Mouse (Mus musculus) natural killer cell, adult 2 months (primary cell): ENCODE data around the gene Galntl6.

Experiments used
- DNase-seq, 2 experiments: peaks; one replicate each; pipeline ENCODE4 v3.0.0; 2022; ENCODE audit warnings: low spot score in 2 of 2

Galntl6 gene

DNA sequence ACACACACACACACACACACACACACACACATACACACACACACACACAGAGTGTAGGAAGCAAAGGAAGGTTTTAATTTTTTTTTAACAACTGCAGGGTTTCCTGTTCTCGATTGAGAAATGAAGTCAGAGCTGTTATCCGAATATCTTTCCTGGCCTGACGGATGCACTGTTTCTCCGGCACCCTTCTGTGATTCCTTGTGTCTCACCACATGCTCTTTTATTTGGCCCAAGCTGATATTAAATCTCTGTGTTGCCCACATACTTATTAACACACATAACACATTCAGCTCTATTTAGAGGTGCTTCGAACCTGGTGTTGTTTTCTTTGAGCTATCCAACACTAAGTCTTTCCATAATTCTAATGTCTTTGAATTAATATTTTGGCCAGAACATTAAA lies 1069.0 kb downstream of the Galntl6 start:
- DNase-seq: no peak

DNA sequence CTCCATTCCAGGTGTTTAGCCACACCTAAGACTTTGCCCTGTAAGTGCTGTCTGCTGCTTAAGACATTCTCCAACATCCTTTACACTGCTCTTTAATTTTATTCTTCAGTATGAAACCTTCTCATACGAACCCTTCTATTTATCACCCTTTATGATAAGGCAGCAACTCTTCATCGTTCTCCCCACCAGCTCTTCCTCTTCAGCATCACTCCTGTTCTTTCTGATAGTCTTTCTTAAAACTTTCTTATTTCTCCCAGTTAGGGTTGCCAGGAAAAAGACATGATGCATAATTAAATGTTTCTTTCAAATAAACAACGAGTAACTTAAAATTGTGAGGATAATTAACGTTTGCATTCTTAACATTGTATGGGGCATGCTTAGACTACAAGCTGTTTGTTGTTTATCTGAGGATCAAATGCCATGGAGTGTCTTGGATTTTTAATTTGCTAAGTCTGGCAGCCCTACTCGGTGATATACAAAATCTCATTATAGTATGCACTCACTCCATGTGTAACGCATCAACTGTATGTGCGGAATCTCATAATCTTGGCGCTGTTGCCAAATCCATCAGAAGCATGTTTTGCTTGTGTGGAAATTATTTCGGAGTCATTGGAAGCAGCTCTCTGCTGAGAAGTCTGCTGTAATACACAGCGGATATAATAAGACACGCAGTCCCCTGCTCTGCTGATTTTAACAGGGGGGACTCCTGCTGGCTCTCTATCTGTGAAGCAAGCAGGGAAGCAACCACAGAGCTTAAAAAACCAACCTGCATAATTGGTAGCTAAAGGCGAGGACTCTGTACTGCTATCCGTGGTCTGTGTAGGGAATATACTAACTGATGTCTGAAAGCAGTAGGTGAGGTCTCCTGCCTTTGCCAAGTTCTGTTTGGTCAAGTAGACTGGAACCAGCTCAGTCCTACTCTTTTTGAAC lies 1069.7 kb downstream of the Galntl6 start:
- DNase-seq: no peak

DNA sequence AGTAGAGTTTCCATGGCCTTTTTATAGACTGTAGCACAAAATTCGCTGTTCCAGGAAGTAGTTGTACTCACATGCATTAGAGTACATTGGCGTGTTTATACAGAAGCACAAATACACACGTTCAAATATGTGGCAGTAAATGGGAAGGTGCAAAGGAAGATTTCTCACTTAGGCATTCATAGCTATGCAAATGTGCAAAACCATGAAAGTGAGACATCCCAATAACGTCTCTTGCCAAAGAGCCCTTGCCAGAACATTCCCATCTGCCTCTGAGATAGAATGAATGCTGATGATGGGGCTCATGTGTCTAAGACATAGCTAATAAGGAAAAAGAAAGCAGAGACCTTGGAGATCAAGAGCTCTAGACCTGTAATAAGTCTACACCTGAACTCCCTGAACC lies 1071.0 kb downstream of the Galntl6 start:
- no peak for DNase-seq

DNA sequence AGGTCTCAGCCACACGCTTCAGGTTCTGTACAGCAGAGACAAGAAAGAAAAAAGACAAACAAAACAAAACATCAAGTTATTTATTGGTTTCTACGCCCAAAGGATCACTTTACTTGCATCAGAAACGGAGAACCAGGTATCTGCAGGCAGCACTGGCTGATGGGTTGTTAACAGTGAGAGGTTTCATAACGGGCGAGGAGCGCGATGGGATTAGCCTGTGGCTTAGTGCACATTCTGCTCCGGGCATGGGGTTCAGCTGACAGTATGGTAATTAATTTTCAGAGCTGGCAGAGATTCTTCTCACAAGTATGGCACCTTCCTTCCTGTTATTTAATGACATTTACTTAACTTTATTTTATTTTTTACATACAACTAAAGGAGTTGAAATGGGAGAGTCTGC lies 1075.1 kb downstream of the Galntl6 start:
- no peak for DNase-seq

DNA sequence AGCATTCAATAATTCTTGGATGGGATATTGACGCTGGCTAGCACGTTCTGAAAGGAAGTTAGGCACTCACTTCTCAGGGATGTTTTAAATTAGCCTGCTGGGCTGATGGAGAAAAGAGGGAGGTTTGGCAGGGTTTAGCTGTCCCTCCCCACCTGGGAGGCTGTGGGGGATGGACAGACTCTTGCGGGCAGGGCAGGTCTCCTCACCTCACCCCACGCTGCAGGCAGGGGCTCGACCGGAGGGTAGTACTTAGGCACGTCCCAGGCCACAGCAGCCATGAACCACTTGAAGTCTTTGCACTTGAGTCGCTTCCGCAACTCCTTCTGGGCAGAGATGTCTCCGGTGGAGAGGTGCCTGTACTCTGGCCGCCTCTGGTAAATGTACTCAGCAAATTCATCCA lies 1075.5 kb downstream of the Galntl6 start:
- no peak for DNase-seq

DNA sequence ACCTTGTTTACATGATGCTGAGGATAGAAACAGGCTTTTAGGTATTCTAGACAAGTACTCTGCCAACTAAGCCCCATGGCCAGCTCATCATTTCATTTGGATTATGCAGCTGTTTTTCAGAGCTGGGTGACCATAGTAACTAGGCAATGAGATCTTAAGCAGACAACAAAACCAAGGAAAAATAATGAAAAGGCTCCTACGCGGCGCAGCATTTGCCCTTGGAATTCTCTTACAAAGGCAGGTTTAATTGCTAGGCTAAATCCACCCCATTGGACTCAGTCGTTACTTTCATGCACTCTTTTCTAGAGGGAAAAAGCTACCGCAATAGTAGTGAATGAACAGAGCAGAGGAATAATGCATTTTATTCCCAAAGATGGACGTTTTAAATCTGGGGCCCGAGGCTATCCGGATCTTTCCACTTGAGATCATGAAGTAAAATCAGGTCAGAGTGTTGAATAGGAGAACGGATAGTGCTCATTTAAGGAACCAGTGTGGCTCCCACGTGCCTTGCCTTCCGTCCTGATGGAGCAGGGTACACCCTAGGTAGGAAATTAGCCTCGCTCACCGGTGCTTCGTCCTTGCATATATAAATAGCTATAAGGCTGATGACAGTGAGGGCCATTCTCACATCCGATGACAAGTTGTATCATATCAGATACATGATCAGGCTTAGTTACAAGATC lies 1076.1 kb downstream of the Galntl6 start:
- no peak for DNase-seq

DNA sequence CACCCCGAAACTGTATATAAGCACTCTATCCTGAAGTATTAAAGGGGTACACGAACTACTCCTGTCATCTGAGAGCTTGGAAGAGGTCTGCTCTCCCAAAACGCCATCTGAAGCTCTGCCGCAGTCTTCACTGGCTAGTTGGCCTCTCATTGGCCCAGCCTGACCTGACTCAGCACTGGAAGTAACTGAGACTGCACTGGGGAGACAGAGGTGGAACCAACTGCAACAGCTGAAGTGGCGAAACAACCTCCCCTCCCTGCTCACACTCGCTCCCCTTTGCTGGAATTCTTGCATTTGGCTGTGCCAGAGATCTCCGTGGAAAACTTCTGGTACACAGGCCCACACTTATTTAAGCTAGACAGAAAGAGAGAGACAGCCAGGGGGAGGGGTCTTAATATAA lies 1089.3 kb downstream of the Galntl6 start:
- no peak for DNase-seq

DNA sequence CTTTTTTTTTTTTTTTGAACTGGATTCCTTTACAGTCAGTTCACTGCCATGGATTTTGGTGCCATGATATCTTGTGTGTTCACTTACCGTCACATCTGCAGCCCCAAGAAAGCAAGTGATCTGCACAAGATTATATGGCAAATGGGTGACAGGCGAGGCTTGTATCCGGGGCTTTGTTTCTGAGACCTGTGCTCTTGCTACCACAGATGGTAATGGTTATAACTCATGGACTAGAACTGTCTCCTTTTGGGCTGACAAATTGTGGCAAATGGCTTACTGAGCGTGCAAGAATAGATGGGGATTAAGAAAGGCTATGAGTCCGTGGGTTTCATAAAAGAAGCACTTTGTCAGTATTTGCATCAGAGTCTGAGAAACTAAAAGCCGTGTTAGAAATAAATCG lies 1096.4 kb downstream of the Galntl6 start:
- DNase-seq: no peak

DNA sequence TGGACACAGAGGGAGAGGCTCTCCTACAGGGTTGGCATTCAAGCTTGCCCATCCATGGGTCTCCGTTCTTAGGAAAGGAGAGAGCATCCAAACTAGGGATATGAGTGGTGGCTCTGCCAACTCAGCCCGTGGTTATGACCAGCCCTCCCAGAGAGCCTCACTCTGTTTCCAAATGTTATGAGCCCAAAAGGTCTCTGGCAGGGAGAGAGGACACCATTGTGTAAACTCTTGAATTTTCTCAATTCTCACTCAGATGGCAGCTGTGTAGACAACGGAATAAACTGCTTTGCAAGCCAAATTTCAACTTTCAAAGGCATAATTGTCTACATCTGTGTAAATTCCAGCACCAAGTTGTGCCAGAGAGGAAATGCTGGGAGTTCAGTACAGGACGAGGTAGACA lies 1105.4 kb downstream of the Galntl6 start:
- no peak for DNase-seq

DNA sequence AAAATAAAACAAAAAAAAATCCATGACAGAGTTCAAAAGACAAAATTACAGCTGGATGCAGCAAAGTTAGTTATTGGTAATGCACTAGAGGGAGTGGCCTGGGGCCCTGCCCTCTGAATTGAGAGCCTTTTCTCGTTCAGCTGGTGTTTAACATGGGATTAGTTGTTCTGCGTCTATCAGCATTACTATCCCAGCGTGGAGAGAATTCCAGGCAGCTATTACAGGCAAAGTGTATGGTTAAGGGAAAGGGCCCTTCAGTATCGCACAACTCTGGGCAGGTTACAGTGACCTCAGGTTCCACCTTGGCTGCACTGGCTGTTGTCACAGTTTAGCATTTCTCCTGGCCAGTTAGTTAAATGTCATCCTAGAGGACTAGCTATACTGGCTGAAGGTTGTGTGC lies 1107.3 kb downstream of the Galntl6 start:
- no peak for DNase-seq

DNA sequence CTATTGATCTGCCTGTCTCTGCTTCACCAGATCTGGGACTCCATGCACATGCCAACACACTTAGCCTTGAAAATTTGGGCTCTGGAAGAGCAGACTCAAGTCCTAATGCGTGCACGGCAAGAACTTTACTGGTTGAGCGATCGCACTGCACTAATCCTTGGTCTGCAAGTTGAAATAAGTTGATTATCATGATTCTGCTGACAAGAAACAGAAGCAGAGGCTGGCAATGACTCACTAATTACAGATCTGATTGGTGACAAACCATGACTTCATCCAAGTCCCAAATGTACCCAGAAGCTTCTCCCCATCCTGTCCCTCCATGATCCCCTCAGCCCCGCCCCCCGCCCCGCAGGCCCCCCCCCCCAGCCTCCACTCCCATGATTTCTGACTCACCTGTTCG lies 1108.6 kb downstream of the Galntl6 start:
- no peak for DNase-seq

DNA sequence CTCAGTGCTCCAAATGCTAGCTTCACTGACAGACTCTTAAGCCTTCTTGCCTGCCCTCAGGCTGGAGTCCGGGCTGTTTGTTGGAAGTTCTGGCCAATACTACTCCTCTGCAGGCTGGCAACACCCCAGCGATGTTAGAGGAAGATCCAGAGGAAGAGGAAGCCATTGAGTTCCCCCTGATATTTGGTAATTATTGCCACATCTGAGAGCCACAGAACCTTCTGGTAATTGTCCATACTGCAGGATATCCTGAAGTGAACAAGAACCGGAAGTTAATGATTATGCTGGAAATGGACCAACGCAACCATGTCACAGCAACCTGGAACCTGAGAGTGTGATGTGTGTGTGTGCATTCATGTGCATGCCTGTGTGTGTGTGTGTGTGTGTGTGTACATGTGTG lies 1111.2 kb downstream of the Galntl6 start:
- no peak for DNase-seq

DNA sequence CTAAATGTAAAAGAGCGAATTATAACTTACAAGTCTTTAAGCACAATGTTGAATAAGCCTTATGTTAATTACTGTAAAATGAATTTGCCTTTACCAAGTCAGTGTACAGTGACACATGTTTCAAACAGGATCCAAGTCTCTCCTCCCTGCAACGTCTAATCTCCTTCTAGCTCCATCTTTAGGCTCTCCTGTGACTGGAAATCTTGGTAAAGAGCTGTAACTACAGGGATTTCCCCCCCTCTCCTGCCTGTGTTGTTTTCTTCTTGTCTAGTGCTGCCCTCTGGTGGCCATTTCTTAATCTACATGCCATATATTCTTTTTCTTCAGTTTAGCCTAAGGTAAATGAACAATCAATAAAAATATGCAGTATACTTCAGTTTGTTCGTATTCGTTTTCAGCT lies 1112.1 kb downstream of the Galntl6 start:
- peak; percentile 67 to 68 for DNase-seq

DNA sequence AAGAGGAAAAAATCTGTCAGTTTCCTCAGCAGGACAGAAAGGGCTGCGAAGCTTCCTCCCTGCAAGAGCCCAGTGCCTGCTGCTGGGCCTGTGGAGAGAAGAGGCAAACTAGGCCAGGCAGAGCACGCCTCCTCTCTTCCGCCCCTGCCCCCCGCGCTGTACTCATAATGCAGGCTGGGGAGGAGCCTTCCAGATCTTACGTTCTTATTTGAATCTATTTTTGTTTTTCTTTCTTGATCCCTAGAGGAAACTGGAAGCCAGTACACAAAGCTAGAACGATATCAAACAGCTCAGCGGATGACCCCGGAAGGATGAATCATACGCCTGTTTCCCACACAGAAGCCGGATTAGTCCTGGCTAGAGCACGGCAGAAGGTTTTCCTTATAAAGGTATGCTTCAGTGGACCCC lies 1112.6 kb downstream of the Galntl6 start:
- no peak for DNase-seq

DNA sequence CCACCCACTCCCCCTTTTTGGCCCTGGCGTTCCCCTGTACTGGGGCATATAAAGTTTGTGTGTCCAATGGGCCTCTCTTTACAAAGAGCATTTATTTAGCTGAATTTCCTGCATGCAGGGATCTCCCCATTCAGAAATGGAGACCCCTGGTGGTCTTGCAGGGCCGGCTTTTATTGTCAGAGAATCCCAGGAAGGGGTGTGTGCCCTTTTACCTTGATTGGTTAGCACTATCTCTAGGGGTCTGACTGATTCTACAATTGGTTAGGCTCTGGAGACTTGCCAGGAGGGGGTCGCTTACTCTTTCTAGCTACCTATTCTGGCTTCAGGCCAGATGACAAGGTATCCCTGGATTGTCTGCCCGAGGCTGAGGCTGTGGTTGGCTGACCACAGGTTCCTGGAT lies 1119.0 kb downstream of the Galntl6 start:
- DNase-seq: no peak

DNA sequence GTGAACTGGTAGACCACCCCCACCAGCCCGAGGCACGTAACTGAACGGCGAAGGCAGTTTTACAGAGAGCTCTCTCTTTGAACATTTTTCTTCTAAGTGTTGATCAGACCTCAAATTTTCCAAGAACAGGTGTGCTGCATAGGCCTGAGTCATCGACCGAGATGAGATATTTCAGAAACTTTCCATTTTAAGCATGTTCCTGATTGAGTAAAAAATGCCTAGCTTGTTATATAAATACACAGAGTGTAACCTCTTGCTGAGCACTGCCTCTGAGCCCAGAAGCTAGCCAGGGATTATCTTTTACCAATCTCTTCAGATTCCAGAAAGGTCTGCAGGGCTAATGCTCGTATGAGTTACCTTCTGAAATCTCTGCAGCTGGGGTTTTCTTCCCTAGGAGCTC lies 1120.2 kb downstream of the Galntl6 start:
- no peak for DNase-seq

DNA sequence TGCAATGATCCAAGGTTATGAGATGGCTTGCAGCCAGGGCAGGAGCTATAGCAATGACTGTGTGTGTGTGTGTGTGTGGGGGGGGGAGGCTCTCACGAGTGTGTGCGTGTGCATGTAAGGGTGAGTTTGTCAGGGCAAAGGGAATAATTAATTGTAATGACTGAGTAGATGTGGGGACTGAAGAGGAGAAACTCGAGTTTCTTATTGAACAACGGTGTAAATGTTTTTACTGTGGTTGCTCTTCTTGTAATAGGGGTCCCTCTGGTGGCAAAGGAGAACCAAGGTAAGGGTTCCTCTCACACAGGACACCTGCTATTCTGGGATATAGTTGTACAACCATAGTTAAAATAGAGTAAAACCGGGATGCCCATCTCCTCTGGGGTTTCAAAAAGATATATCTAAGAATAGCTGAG lies 1121.1 kb downstream of the Galntl6 start:
- DNase-seq: peak in 1 of 2 experiments; percentile 16

DNA sequence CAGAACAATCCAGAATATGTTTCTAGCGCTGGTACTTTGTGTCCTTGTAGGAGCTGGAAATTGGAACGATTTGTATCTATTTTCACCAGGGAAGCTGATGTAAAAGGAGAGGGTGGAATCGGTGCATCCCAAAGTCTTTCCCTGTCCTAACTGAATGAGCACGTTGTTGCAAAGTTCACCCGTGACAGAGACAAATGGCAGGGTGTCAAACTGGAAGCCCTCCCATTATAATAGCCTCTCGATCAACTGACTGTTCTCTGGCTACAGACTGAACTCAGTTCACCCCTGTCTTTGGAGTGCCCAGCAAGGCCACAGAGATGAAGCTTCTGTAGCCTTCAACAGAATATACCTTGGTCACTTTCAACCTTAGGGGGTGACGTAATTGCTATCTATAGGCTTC lies 1132.9 kb downstream of the Galntl6 start:
- no peak for DNase-seq

DNA sequence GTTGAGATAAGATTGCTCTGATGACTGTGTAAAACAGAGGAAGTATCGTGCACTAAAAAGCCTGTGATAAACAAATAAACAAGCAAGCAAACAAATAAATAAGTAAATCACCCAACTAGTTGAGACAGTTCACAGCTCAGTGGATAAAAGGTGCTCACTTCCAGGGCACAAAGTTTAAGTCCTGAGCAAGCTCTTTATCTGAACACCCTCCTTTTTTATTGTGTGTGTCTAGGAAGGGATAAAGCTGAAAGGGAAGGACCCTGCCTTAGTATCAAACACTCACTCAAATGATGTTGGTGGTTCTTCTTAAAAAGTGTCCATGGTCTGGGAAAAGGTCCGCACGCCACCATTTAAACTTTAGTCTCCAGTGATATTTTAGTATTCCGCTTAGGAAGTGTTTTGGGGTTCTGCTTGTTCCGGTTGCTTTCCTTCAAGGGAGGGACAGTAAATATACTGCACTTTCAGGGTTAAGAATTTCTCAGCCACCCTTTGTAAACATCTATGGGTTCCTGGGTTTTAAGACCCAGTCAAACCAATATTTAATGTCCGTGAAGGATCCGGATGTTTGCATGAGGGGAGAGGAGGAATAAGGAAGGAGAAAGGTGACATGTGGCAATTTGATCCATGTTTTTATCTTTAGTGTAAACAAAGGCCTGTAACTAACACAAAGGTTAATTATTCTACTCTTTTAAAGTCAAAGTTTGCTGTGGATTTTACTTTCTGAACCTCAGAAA lies 1134.3 kb downstream of the Galntl6 start:
- DNase-seq: no peak

DNA sequence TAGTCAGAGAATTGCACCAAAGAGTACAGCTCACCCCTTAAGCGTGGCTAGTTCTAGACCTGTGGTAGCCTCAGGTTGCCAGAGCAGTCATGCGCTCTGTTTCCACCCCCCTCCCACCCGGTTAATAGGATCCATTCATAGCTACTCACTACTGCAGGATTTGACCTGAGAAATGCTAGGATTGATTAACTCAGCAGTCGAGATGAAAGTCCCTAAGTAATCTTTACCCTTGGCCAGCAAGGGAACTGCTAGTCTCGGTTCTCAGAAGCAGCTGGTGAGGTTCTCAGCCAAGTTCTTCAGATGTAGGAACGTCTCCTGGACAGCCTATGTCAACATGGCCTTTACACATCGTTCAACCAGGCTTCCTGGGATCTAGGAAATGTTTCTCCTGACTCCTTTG lies 1135.7 kb downstream of the Galntl6 start:
- no peak for DNase-seq

DNA sequence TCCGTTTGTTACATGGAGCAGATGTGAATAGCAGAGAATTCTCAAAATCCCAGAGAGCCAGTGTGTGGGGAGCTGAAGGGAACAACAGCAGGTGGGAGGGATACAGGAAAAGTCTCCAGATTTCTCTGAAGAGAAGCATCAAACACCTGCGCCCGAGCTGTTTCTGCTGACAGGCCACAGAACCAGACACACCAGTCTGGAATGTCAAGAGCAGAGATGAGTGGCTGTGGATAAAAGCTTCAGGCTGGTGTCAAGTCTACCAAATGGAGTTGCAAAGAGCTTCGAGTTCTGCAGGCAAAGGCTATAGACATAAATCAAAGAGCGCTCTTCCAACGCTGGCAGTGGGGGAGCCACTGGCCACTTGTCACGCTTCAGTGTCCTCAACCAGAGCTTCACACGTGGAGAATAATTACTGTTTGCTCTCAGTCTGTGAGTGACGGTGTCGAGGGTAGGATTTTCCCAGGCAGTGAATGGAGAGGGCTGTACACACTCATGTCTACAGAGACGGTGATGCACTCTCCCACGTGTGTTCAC lies 1139.6 kb downstream of the Galntl6 start:
- DNase-seq: no peak

DNA sequence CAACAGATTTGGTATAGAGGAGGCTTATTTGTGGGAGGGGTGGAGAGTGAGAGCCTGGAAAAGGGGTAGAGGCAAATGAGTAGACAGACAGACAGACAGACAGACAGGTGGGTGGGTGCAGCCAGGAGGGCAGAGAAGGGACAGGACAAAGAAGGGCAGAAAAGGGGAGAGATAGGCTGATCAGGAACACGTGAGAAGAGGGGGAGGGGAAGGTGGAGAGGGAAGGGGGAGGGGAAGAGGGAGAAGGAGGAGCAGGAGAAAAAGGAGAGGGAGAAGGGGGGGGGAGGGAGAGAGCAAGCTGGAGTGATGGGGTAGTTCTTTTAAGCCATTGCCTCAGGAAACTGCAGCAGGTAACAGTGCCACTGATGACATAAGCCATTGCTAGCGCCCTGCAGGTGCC lies 1144.9 kb downstream of the Galntl6 start:
- DNase-seq: no peak
